Comparison of ENCODE assay signal across 7 mouse cellular contexts in the genomic region with DNA sequence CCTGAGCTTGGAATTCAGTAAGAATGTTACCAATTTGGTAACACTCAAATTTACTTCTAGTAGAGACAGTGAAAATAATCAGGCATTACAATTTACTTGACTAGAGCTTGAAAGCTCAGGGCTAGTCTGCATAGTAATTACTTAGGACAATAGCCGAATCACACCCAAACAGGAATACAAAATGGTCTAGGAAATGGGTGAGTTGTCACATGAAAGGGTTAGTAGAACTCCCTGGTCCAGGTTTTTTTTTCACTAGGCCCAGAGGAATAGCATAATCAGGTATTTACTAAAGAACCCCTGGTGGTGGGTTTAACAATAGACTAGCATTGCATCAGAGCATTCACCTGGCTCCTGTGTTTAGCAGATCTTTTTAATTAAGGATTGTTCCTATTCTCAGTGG. TPM values are rescaled to one million over a fixed set of nuclear protein-coding genes. Genes with fewer than 3 reads are reported as not detected.
DNase-seq lines count a peak whose midpoint lies in the region; TF ChIP-seq lines count a peak whose summit lies in the region.
"Not testable (repeated sequence)": the region's sequence is repeated elsewhere in the genome, so short reads cannot be mapped to it uniquely, and the experiment has no call there.
"Had no signal": no experiment of that assay in that cellular context is flagged by ENCODE, and none has a peak within 500 bp of the region (broad histone marks: within the 10 kb centered on the region; RNA-seq: fewer than 3 reads in every experiment).

No protein-coding gene starts in this region.

- DNase-seq in ES-CJ7 (ENCODE audit: low read depth, low spot score): peak; percentile 89
- DNase-seq in ES-E14 (ENCODE audit: low read depth, low spot score): peak; percentile 65
- DNase-seq in R1 (ENCODE audit: low read depth, low spot score): peak; percentile 96
- peak; percentile 42 for DNase-seq in WW6 (ENCODE audit: low read depth, low spot score)
- peak; percentile 90 for DNase-seq in ZHBTc4 (ENCODE audit: low read depth, low spot score)

- H3K4me1 ChIP-seq in ES-E14 (ENCODE audit: control insufficient read depth in 2 of 2, insufficient read depth in 2 of 2, low read length in 2 of 2, poor library complexity in 1 of 2): not testable (repeated sequence)

- not testable (repeated sequence) for H3K9me3 ChIP-seq in ES-E14 (ENCODE audit: control insufficient read depth, insufficient read depth, low read depth, low read length)

- not testable (repeated sequence) for H3K4me3 ChIP-seq in ES-E14 (ENCODE audit: insufficient read depth in 1 of 2, low read depth in 1 of 2, low read length in 2 of 2, poor library complexity in 1 of 2, severe bottlenecking in 1 of 2)

- in situ Hi-C loops in ES-E14 (cut with MboI; ENCODE audit: low sequenced_read_pairs in 2 of 2, unreplicated experiment in 2 of 2): not testable (repeated sequence)

- H3K27ac ChIP-seq in ES-E14 (ENCODE audit: insufficient read depth, low read depth, low read length, poor library complexity, severe bottlenecking): not testable (repeated sequence)

- H3K36me3 ChIP-seq in ES-E14 (ENCODE audit: control insufficient read depth, insufficient read depth, low read length, poor library complexity, severe bottlenecking): not testable (repeated sequence)

- not testable (repeated sequence) for H3K9ac ChIP-seq in ES-E14 (ENCODE audit: insufficient read depth, low read depth, low read length, poor library complexity, severe bottlenecking)

TF ChIP-seq in ES-E14, 5 proteins besides CTCF, POLR2A, EP300 and RAD21:
- peak; percentile 87 for TF ChIP-seq ZNF384 (IDR thresholded peaks at IDR 0.05; ENCODE audit: low read depth, low read length)

RNA-seq across cellular contexts. Expression of a gene that starts 41.1 kb away (rescaled TPM):
- total RNA-seq in ES-E14 (2012; rRNA removed): 0.13 and 0.21 TPM in 2 replicates
- total RNA-seq: CH12.LX, MEL had no signal

Comparison
In these comparisons a context has a peak if more than half of its experiments do, and no peak if none do; other contexts are left out.
1. DNase-seq: peak in every context shown above with its lines; median percentile 96 in R1; 90 in ZHBTc4; 89 in ES-CJ7; 65 in ES-E14; 42 in WW6.